Mouse (Mus musculus): ENCODE results near the gene Fhad1. TPM values are rescaled to one million over a fixed set of nuclear protein-coding genes. Genes with fewer than 3 reads are reported as not detected.

Gene Fhad1
- 0.45 and 0.88 TPM in 2 replicates for polyA plus RNA-seq (2012; rRNA removed)

GRCm38 (mm10) chr4:142014659-142015608 lies at the start of gene Fhad1:
TSS of gene Fhad1 (minus strand) at chr4:142015082.

GRCm38 (mm10) chr4:141874601-141875460 lies 140.1 kb downstream of the Fhad1 start, which contains the start of gene Efhd2:
TSS of gene Efhd2 (minus strand) at chr4:141874920.

GRCm38 (mm10) chr4:141845999-141846398 lies 168.9 kb downstream of the Fhad1 start, which contains the start of gene Ctrc:
TSS of gene Ctrc (minus strand) at chr4:141846359.

Other genes with a start within 250 kb of the Fhad1 start
- gene Dnajc16, start 224.2 kb downstream of the Fhad1 start, polyA plus RNA-seq (2012; rRNA removed) = 3.6 and 3.7 TPM in 2 replicates
- gene Casp9, start 221.5 kb downstream of the Fhad1 start, polyA plus RNA-seq (2012; rRNA removed) = 3.8 and 4.5 TPM in 2 replicates
- 3.7 and 6.6 TPM in 2 replicates for gene Cela2a, start 188.9 kb downstream of the Fhad1 start, polyA plus RNA-seq (2012; rRNA removed)
- gene Ctrc, start 168.7 kb downstream of the Fhad1 start, polyA plus RNA-seq (2012; rRNA removed) = 0.35 TPM in 1 of 2 replicates, not detected in the other
- gene Efhd2, start 140.2 kb downstream of the Fhad1 start, polyA plus RNA-seq (2012; rRNA removed) = 140 and 177 TPM in 2 replicates
- 53.1 and 59.3 TPM in 2 replicates for gene Tmem51, start 69.2 kb upstream of the Fhad1 start, polyA plus RNA-seq (2012; rRNA removed)
- 10.3 and 19.2 TPM in 2 replicates for gene Kazn, start 224.3 kb upstream of the Fhad1 start, polyA plus RNA-seq (2012; rRNA removed)